Mouse (Mus musculus) embryonic facial prominence, embryonic 10.5 days (tissue): ENCODE data around the gene Abcc1. TPM values are rescaled to one million over a fixed set of nuclear protein-coding genes. Genes with fewer than 3 reads are reported as not detected.

Source experiments
- DNase-seq: peaks from one replicate; pipeline ENCODE4 v3.0.0-alpha.2; 2017; ENCODE audit warnings: low spot score
- H3K27ac ChIP-seq: fragments of 300-500 bp; sonication (generic); replicated peaks from 2 replicates; pipeline ENCODE4 v1.5.1; 2016; ENCODE audit warnings: mild to moderate bottlenecking
- H3K27me3 ChIP-seq: fragments of 300-500 bp; sonication (generic); replicated peaks from 2 replicates; pipeline ENCODE4 v1.6.1; 2016; ENCODE audit warnings: low read depth, mild to moderate bottlenecking; ENCODE audit not compliant: poor library complexity, severe bottlenecking
- H3K36me3 ChIP-seq: fragments of 300-500 bp; sonication (generic); replicated peaks from 2 replicates; pipeline ENCODE4 v1.6.1; 2016; ENCODE audit warnings: mild to moderate bottlenecking, moderate library complexity
- H3K4me1 ChIP-seq: fragments of 300-500 bp; sonication (generic); 2 replicates; pipeline ENCODE4 v1.6.1; 2016
- H3K4me3 ChIP-seq: fragments of 300-500 bp; sonication (generic); 2 replicates; pipeline ENCODE4 v1.5.1; 2016; ENCODE audit warnings: mild to moderate bottlenecking, moderate library complexity
- H3K9me3 ChIP-seq: fragments of 300-500 bp; sonication (generic); 2 replicates; pipeline ENCODE4 v1.6.1; 2016; ENCODE audit warnings: mild to moderate bottlenecking
- WGBS: fragments of 180-500 bp; shearing (Covaris S2); methylation state at CpG from one replicate; pipeline ENCODE4 v1.1.7; 2016; 5-methylcytosine and 5-hydroxymethylcytosine counted together
- polyA plus RNA-seq: library from polyadenylated mRNA; unstranded; fragments of >200 nt; fragmentation: Nextera tagmentation; extraction: Ambion mirVana; gene quantifications from 2 replicates; pipeline ENCODE4 v1.2.1, GENCODE M21; 2016

Abcc1 gene
- polyA plus RNA-seq, 1 experiment from 2014 or later: 12.1 TPM

DNA sequence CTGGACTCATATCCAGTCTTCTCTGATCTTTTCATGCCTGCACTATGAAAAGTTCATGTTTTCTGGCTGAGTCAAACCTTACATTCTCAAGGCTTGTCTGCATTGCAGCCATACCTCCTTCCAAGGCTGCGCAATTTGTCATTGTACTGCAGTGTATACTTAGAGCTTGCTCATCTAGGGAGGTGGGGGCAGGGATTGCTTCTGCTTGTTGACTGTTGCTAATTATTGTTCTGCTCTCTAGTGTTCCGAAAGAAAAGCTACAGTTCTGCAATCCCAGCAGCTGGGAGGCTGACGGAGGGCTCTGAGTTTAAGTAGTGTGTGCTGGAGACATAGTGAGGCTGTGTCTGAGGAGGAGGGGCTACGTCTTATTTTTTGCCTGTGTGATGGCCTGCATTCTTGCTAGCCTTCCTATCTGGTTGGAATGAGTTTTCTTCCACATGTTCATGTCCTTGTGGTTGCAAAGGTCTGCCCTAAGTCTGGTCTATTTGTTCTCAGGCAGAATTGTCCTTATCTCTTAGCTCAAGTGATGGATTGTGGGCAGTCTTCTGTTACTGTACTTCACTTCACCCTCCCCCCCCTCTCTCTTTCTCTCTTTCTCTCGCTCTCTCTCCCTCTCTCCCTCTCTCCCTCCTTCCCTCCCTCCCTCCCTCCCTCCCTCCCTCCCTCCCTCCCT, 90.2 kb downstream of the Abcc1 start:
- Histone ChIP-seq H3K4me1 (no peaks in the 10 kb centered on the region), H3K27me3 (no peaks in the 10 kb centered on the region), H3K36me3 (peaks cover 56% of the 10 kb centered on the region), H3K27ac (no peak overlapping the region), H3K4me3 (no peak overlapping the region), H3K9me3 (no peaks in the 10 kb centered on the region)
- DNase-seq: no peak
- 82% methylated on average over 5 of the region's 5 CpGs for WGBS

DNA sequence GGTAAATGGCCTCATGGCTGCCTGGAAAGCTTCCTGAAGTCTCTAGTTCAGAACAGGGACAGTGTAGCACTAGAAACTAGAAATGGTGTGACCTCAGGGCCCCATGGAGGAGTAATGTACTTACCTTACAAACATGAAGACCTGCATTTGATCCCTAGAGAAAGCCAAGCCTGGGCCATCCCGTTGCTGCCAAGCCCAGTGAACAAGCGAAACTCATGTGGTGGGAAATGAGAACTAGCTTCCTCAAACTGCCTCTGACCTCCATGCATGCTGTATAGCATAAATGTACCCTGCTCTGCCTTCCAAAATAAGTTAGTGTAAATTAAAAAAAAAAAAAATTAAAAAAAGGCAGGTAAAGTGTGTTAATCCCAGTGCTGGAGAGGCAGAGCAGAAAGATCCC, 101.2 kb downstream of the Abcc1 start:
- H3K4me3 ChIP-seq: no peak overlapping the region
- 95% methylated on average over 2 of the region's 2 CpGs for WGBS
- H3K4me1 ChIP-seq: no peaks in the 10 kb centered on the region
- H3K9me3 ChIP-seq: no peaks in the 10 kb centered on the region
- no peaks in the 10 kb centered on the region for H3K27me3 ChIP-seq
- H3K27ac ChIP-seq: no peak overlapping the region
- H3K36me3 ChIP-seq: peaks cover 85% of the 10 kb centered on the region
- DNase-seq: no peak

- Histone ChIP-seq H3K4me3 (no peak overlapping the region), H3K36me3 (peaks cover 87% of the 10 kb centered on the region)
- WGBS: 95% methylated on average over 6 of the region's 6 CpGs
Measured at GRCm38 (mm10) chr16:14465016-14465415, 103.7 kb downstream of the Abcc1 start.

GRCm38 (mm10) chr16:14468351-14468750, 107.0 kb downstream of the Abcc1 start:
- 87% methylated on average over 2 of the region's 2 CpGs for WGBS

More at GRCm38 (mm10) chr16:14465016-14465415, 103.7 kb downstream of the Abcc1 start:
- DNase-seq: no peak
- no peak overlapping the region for H3K27ac ChIP-seq
- no peaks in the 10 kb centered on the region for H3K27me3 ChIP-seq
- H3K9me3 ChIP-seq: no peaks in the 10 kb centered on the region
- H3K4me1 ChIP-seq: no peaks in the 10 kb centered on the region

DNA sequence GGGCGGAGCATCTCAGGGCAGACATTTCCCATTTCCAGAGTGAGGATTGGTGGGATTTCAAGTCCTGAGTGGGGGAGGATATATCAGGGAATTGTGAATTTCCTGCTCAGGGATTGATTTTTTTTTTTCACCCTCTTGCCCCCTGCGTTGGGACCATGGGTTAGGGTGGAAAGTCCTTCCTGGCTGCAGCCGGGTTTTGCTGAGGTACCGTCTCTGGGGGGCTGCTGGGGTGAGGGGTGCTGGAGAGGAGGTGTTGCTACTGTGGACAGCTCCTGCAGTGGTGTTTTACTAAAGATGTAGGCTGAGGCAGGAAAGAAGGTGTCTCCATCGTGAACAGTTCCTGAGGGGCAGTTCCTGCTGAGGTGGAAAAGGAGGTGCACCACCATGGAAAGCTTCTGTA, 107.5 kb downstream of the Abcc1 start:
- DNase-seq: peak; percentile 6
- Histone ChIP-seq H3K36me3 (peaks cover 97% of the 10 kb centered on the region), H3K9me3 (no peaks in the 10 kb centered on the region), H3K27me3 (no peaks in the 10 kb centered on the region), H3K4me1 (no peaks in the 10 kb centered on the region), H3K4me3 (no peak overlapping the region), H3K27ac (no peak overlapping the region)
- WGBS: 95% methylated on average over 5 of the region's 5 CpGs

More at GRCm38 (mm10) chr16:14468351-14468750, 107.0 kb downstream of the Abcc1 start:
- H3K27ac ChIP-seq: no peak overlapping the region
- no peaks in the 10 kb centered on the region for H3K9me3 ChIP-seq
- peak; percentile 6 for DNase-seq
- H3K4me3 ChIP-seq: no peak overlapping the region
- H3K36me3 ChIP-seq: peaks cover 97% of the 10 kb centered on the region
- H3K4me1 ChIP-seq: no peaks in the 10 kb centered on the region
- no peaks in the 10 kb centered on the region for H3K27me3 ChIP-seq

- 90% methylated on average over 5 of the region's 5 CpGs for WGBS
- Histone ChIP-seq H3K4me1 (no peaks in the 10 kb centered on the region), H3K9me3 (no peaks in the 10 kb centered on the region), H3K27ac (no peak overlapping the region), H3K36me3 (peaks cover 82% of the 10 kb centered on the region), H3K4me3 (no peak overlapping the region), H3K27me3 (no peaks in the 10 kb centered on the region)
- DNase-seq: peak; percentile 2
Measured at GRCm38 (mm10) chr16:14472171-14472570, 110.8 kb downstream of the Abcc1 start.

DNA sequence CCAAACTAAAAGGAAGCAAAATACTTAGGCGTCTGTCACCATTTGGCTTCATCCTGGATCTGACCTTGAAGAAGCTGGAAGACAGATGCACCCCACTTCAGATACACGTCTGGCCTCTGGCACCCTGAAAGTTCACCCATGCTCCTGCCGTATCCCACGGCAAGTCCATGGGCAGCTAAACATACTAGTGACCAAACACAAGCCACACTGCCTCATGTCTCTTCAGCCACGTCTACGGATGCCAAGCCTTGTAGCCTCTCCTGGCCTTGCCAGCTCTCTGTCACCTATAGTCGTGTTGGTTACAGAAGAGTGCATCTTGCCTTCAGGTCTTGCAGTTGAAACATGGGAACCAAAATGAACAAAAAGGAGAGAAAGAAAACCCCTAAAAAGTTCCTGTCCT, 112.3 kb downstream of the Abcc1 start:
- Histone ChIP-seq H3K27ac (no peak overlapping the region), H3K4me3 (no peak overlapping the region), H3K9me3 (no peaks in the 10 kb centered on the region), H3K4me1 (no peaks in the 10 kb centered on the region), H3K27me3 (no peaks in the 10 kb centered on the region), H3K36me3 (peaks cover 67% of the 10 kb centered on the region)
- 94% methylated on average over 7 of the region's 7 CpGs for WGBS
- DNase-seq: no peak

DNA sequence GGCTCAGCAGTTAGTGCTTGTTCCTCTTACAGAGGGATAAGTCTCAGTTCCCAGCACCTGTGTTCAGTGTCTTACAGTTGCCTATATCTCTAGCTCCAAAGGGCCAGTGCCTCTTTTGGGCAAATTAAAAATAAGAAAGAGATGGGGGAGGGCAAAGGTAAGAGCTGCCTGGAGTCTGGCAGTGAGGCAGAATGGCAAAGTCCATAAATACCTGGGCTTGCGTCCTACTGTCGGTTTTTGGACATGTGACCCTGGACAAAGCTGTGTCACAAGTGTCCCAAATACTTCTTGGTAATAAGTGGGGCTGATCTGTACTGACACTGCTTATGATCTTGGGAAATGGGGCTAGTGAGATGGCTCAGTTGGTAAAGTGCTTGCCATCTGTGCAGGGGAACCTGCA, 113.6 kb downstream of the Abcc1 start:
- Histone ChIP-seq H3K9me3 (no peaks in the 10 kb centered on the region), H3K4me3 (no peak overlapping the region), H3K27me3 (no peaks in the 10 kb centered on the region), H3K36me3 (peaks cover 54% of the 10 kb centered on the region), H3K4me1 (no peaks in the 10 kb centered on the region), H3K27ac (no peak overlapping the region)
- 84% methylated on average over 2 of the region's 2 CpGs for WGBS
- no peak for DNase-seq

DNA sequence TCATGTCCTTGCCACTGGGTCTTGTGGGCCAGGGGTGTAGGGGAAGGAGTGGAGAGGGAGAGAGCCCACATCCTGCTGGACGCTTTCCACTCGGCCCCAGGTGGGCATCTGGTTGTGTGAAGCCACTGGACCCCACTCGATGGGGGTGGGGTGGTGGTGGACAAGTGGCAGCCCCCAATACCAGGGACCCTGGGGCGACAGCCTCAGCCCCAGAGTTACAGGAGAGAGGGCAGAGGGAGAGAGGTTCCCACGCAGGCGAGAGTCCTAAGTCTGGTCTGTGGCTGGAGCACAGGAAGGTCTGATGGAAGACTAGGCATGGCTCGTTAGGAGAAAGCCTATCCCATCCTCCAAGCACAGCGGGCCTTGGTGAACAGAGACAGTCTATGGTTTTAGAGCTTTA, 114.7 kb downstream of the Abcc1 start:
- DNase-seq: no peak
- Histone ChIP-seq H3K4me3 (no peak overlapping the region), H3K27me3 (no peaks in the 10 kb centered on the region), H3K27ac (no peak overlapping the region), H3K9me3 (no peaks in the 10 kb centered on the region), H3K36me3 (peaks cover 43% of the 10 kb centered on the region), H3K4me1 (no peaks in the 10 kb centered on the region)
- WGBS: 82% methylated on average over 8 of the region's 8 CpGs

DNA sequence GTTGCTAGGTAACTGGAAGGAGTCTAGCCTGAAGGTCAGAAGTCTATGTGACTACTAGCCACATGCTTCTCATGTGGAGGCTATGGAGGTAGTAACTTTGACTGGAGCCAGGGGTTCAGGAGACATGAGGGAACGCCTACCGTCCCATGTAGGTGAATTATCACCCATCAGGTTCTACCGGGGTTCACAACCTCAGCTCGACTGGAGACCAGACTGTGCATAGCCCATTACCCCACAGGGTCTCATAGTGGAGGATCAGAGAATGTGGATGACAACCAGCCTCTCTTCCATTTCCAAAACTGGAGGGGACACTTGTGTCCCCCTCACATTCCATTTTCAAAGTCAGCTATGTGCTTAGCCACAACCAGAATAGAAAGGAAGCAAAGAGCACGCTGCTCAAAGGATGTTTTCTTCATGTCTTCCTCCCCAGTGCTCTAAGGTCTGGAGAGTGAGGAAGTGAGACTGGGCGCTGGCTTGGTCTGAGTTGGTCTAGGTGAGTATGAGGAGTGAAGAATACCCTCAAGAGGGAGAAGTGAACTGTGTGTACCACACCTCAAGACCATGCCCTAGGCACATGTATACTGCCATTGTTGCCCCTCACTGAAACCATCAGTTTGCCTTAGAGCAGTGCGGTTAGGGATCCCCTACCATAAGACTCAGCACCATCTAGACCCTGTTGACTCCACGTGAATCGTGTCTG, 115.5 kb downstream of the Abcc1 start:
- Histone ChIP-seq H3K4me3 (no peak overlapping the region), H3K27ac (no peak overlapping the region), H3K27me3 (no peaks in the 10 kb centered on the region), H3K36me3 (peaks cover 37% of the 10 kb centered on the region), H3K9me3 (no peaks in the 10 kb centered on the region), H3K4me1 (no peaks in the 10 kb centered on the region)
- 91% methylated on average over 9 of the region's 9 CpGs for WGBS
- no peak for DNase-seq

DNA sequence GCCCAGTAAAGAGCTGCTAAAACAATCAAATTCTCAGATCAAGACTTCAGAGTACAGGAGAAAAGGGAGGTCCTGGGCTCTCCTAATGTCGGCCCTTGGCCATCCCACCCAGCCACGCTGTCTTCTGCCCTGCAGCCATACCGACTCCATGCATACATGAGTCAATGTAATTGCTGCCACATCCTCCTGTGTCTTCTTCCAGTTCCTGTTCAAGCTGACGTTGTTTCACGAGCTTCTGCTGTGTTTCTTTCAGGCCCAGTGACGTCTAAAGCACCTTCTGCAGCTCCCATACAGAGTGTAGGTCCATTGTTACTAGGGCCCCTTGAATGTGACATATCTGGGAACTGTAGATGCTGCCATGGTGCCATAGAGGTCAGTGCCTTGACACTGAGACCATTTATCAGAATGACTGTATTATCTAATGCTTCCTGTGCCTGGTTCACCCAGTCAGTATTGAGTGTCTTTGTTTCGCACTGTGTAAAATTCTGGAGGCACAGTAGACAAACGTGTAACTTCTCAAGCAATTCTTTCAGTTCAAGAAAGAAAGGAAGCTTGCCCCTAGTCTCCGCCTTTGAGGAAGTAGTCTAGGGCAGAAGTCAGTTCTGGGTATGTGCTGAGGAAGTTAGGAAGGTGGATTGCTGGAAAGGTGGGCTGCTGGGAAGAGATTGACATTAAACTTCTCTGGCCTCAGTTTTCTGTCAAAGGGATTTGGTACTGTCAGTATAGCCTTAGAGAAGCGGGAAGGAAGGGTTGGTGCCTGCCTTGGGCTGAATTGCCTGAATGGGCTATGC, 116.3 kb downstream of the Abcc1 start:
- no peaks in the 10 kb centered on the region for H3K9me3 ChIP-seq
- no peaks in the 10 kb centered on the region for H3K4me1 ChIP-seq
- H3K36me3 ChIP-seq: peaks cover 29% of the 10 kb centered on the region
- no peak overlapping the region; the same call in 1 of the 2 replicates for H3K27ac ChIP-seq
- no peak overlapping the region for H3K4me3 ChIP-seq
- no peaks in the 10 kb centered on the region for H3K27me3 ChIP-seq
- no peak for DNase-seq
- whole genome bisulfite sequencing: 79% methylated on average over 10 of the region's 10 CpGs

- WGBS: 93% methylated on average over 2 of the region's 2 CpGs
- Histone ChIP-seq H3K27ac (no peak overlapping the region), H3K4me1 (no peaks in the 10 kb centered on the region), H3K27me3 (no peaks in the 10 kb centered on the region), H3K9me3 (no peaks in the 10 kb centered on the region), H3K4me3 (no peak overlapping the region), H3K36me3 (peaks cover 11% of the 10 kb centered on the region; the same call in 1 of the 2 replicates)
- no peak for DNase-seq
Measured at GRCm38 (mm10) chr16:14479641-14480040, 118.3 kb downstream of the Abcc1 start.
